Mouse (Mus musculus): Measurements from ENCODE around the gene Zcwpw1. TPM values are rescaled to one million over a fixed set of nuclear protein-coding genes. Genes with fewer than 3 reads are reported as not detected.

Gene Zcwpw1
- polyA plus RNA-seq, 1 experiment from 2014 or later: 16.5 TPM

- no peak overlapping the region for H3K9ac ChIP-seq (ENCODE audit: low read depth, low read length)
- no peaks in the 10 kb centered on the region for H3K9me3 ChIP-seq (ENCODE audit: control insufficient read depth, low read length)
- H3K4me2 ChIP-seq (ENCODE audit: low read depth, low read length): no peak overlapping the region
- no peak for DNase-seq (ENCODE audit: low spot score)
- no peak overlapping the region for H3K27ac ChIP-seq (replicated peaks; ENCODE audit: low read depth, low read length)
- no peaks in the 10 kb centered on the region for H3K27me3 ChIP-seq (replicated peaks; ENCODE audit: control insufficient read depth, insufficient read depth, low read length)
- 82% methylated on average over 7 of the region's 7 CpGs for WGBS
- no peak overlapping the region for H3K4me3 ChIP-seq (ENCODE audit: low read depth, low read length)
- no peaks in the 10 kb centered on the region; the same call in 1 of the 2 replicates for H3K4me1 ChIP-seq (ENCODE audit: control insufficient read depth, insufficient read depth, low read length)
- no peak for ATAC-seq (ENCODE audit: low read depth)
- H3K36me3 ChIP-seq (ENCODE audit: control insufficient read depth, insufficient read depth, low read length): peaks cover 24% of the 10 kb centered on the region
Observed at GRCm38 (mm10) chr5:137777267-137777845, 10.2 kb upstream of the Zcwpw1 start.

DNA sequence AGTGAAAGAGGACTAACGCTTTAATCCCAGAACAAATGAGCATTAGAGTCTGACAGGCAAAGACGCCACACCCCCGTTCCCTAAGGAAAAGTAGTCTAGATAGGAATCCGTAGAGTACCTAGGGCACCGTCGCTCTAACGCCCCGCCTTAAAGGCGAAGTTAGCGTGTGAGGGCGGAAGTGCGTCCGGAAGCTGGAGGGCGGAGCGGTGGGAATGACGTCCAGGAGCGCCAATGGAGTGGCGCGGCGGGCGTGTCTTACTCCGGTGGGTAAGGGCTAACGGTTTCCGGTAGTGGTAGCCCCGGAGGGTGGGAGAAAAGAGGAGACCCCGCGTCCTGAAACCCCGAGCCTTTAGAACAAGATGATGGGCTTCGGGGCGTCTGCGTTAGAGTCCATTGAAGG, 9.0 kb upstream of the Zcwpw1 start, which contains the start of gene Ppp1r35:
TSS of gene Ppp1r35 (plus strand) at position 215 of the 400 bp plus-strand sequence.
- no peaks in the 10 kb centered on the region for H3K27me3 ChIP-seq (replicated peaks; ENCODE audit: control insufficient read depth, insufficient read depth, low read length)
- ATAC-seq (ENCODE audit: low read depth) (peak; percentile 95), DNase-seq (ENCODE audit: low spot score) (peak; percentile 99)
- peaks cover 37% of the 10 kb centered on the region for H3K36me3 ChIP-seq (ENCODE audit: control insufficient read depth, insufficient read depth, low read length)
- under 1% methylated on average over 28 of the region's 31 CpGs for WGBS
- H3K4me1 ChIP-seq (ENCODE audit: control insufficient read depth, insufficient read depth, low read length): peaks cover 8% of the 10 kb centered on the region
- no peaks in the 10 kb centered on the region for H3K9me3 ChIP-seq (ENCODE audit: control insufficient read depth, low read length)
- H3K4me2 ChIP-seq (ENCODE audit: low read depth, low read length): peak within 1 kb of the TSS; percentile 87
- H3K9ac ChIP-seq (ENCODE audit: low read depth, low read length): peak within 1 kb of the TSS; percentile 94
- H3K27ac ChIP-seq (replicated peaks; ENCODE audit: low read depth, low read length): peak within 1 kb of the TSS; percentile 88
- peak within 1 kb of the TSS; percentile 97 for H3K4me3 ChIP-seq (ENCODE audit: low read depth, low read length)

GRCm38 (mm10) chr5:137779053-137779933, 8.3 kb upstream of the Zcwpw1 start:
- peaks cover 43% of the 10 kb centered on the region for H3K36me3 ChIP-seq (ENCODE audit: control insufficient read depth, insufficient read depth, low read length)
- H3K4me1 ChIP-seq (ENCODE audit: control insufficient read depth, insufficient read depth, low read length): peaks cover 15% of the 10 kb centered on the region
- peak overlapping the region; percentile 97 for H3K4me3 ChIP-seq (ENCODE audit: low read depth, low read length)
- ATAC-seq (ENCODE audit: low read depth) (peak; percentile 2; the same call in 1 of the 2 replicates), DNase-seq (ENCODE audit: low spot score) (no peak)
- peak overlapping the region; percentile 88 for H3K27ac ChIP-seq (replicated peaks; ENCODE audit: low read depth, low read length)
- H3K9me3 ChIP-seq (ENCODE audit: control insufficient read depth, low read length): no peaks in the 10 kb centered on the region
- WGBS: under 1% methylated on average over 45 of the region's 83 CpGs
- peak overlapping the region; percentile 94 for H3K9ac ChIP-seq (ENCODE audit: low read depth, low read length)
- no peaks in the 10 kb centered on the region for H3K27me3 ChIP-seq (replicated peaks; ENCODE audit: control insufficient read depth, insufficient read depth, low read length)
- peak overlapping the region; percentile 87 for H3K4me2 ChIP-seq (ENCODE audit: low read depth, low read length)

GRCm38 (mm10) chr5:137781661-137782060, 5.9 kb upstream of the Zcwpw1 start:
- DNase-seq (ENCODE audit: low spot score): no peak
- no peaks in the 10 kb centered on the region for H3K27me3 ChIP-seq (replicated peaks; ENCODE audit: control insufficient read depth, insufficient read depth, low read length)
- no peak overlapping the region; the same call in 1 of the 2 replicates for H3K9ac ChIP-seq (ENCODE audit: low read depth, low read length)
- H3K36me3 ChIP-seq (ENCODE audit: control insufficient read depth, insufficient read depth, low read length): peaks cover 47% of the 10 kb centered on the region
- H3K27ac ChIP-seq (replicated peaks; ENCODE audit: low read depth, low read length): no peak overlapping the region
- no peak for ATAC-seq (ENCODE audit: low read depth)
- H3K4me1 ChIP-seq (ENCODE audit: control insufficient read depth, insufficient read depth, low read length): peaks cover 24% of the 10 kb centered on the region
- H3K4me2 ChIP-seq (ENCODE audit: low read depth, low read length): no peak overlapping the region
- WGBS: 90% methylated on average over 7 of the region's 7 CpGs
- H3K9me3 ChIP-seq (ENCODE audit: control insufficient read depth, low read length): no peaks in the 10 kb centered on the region
- no peak overlapping the region for H3K4me3 ChIP-seq (ENCODE audit: low read depth, low read length)

DNA sequence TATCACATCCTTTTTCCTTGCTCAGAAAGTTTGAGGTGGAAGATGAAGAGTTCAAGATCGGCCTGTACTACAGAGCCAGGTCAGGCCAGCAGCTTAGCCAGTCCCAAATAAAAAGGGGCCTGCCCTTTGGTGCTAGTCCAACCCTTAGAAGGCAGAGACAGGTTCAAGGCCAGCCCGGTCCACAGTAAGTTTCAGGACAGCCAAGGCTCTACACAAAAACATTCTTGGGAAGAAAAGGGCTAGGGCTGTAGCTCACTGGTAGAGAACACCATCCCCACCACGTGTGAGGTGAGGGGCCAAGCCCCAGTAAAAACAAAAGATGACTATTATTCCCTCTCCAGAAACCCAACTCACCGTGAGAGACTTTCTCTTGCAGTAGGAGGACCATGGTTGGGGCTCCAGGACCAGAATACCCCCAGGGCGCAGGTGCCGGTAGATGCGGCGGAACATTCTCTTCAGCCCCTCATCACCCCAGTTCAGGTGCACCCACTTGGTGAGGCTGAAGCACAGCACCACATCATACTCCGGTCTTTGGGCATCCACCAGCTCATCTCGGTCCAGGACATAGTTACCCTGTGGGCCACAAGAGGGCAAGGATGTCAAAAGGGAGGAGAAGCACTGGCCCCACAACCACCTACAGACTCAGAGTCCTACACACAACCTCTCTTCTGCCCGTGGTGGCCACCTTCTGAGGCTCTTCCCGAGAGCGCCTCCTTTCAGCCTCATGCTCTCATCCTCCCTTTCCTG, 4.6 kb upstream of the Zcwpw1 start:
- peaks cover 47% of the 10 kb centered on the region for H3K36me3 ChIP-seq (ENCODE audit: control insufficient read depth, insufficient read depth, low read length)

DNA sequence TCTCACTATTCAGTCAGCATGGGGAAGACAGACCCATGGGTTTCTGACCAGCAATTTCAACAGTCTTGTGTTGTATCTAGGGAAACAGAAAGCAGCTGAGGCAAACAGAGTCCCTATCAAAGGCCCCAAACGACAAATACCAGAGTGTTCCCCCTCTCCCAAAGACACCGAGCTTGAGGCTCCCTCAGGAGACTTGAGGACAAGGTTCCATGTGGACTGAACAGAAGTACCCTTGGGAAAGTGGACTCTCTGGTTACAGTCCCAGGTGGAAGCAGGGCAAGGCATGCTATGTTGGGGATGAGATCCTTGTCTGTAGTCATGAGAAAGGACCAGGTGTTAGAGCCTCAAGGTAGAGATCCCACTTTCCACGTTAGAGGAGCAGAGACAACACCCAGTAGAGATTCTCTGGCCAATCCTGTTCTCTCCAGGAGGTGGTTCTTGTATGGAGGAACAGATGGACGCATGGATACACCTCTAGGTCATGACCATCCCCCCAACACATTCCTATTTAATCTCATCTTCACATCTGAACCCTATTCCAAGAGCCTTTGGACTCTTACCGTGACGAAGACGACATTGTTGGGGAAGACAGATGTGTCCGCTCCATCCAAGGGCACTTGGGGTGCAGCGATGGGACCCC, 3.6 kb upstream of the Zcwpw1 start:
- no peak overlapping the region for H3K27ac ChIP-seq (replicated peaks; ENCODE audit: low read depth, low read length)
- H3K4me1 ChIP-seq (ENCODE audit: control insufficient read depth, insufficient read depth, low read length): peaks cover 28% of the 10 kb centered on the region
- no peaks in the 10 kb centered on the region for H3K27me3 ChIP-seq (replicated peaks; ENCODE audit: control insufficient read depth, insufficient read depth, low read length)
- peak overlapping the region; percentile 85 for H3K9ac ChIP-seq (ENCODE audit: low read depth, low read length)
- 64% methylated on average over 9 of the region's 9 CpGs for WGBS
- peak overlapping the region; percentile 78 for H3K4me2 ChIP-seq (ENCODE audit: low read depth, low read length)
- no peaks in the 10 kb centered on the region for H3K9me3 ChIP-seq (ENCODE audit: control insufficient read depth, low read length)
- peak overlapping the region; percentile 61 for H3K4me3 ChIP-seq (ENCODE audit: low read depth, low read length)
- H3K36me3 ChIP-seq (ENCODE audit: control insufficient read depth, insufficient read depth, low read length): peaks cover 47% of the 10 kb centered on the region
- DNase-seq (ENCODE audit: low spot score) (no peak), ATAC-seq (ENCODE audit: low read depth) (no peak)

More for the DNA sequence above, 4.6 kb upstream of the Zcwpw1 start:
- ATAC-seq (ENCODE audit: low read depth): no peak
- Histone ChIP-seq H3K9me3 (ENCODE audit: control insufficient read depth, low read length) (no peaks in the 10 kb centered on the region), H3K27me3 (replicated peaks; ENCODE audit: control insufficient read depth, insufficient read depth, low read length) (no peaks in the 10 kb centered on the region), H3K4me3 (ENCODE audit: low read depth, low read length) (peak overlapping the region; percentile 61), H3K4me1 (ENCODE audit: control insufficient read depth, insufficient read depth, low read length) (peaks cover 24% of the 10 kb centered on the region), H3K9ac (ENCODE audit: low read depth, low read length) (peak overlapping the region; percentile 85), H3K27ac (replicated peaks; ENCODE audit: low read depth, low read length) (no peak overlapping the region), H3K4me2 (ENCODE audit: low read depth, low read length) (peak overlapping the region; percentile 78)
- no peak for DNase-seq (ENCODE audit: low spot score)
- 78% methylated on average over 13 of the region's 13 CpGs for WGBS

- H3K27ac ChIP-seq (replicated peaks; ENCODE audit: low read depth, low read length): no peak overlapping the region
- no peak for DNase-seq (ENCODE audit: low spot score)
Observed at GRCm38 (mm10) chr5:137784546-137784945, 3.1 kb upstream of the Zcwpw1 start.

More at GRCm38 (mm10) chr5:137784546-137784945, 3.1 kb upstream of the Zcwpw1 start:
- no peaks in the 10 kb centered on the region for H3K27me3 ChIP-seq (replicated peaks; ENCODE audit: control insufficient read depth, insufficient read depth, low read length)
- peak overlapping the region; percentile 61 for H3K4me3 ChIP-seq (ENCODE audit: low read depth, low read length)
- peaks cover 28% of the 10 kb centered on the region for H3K4me1 ChIP-seq (ENCODE audit: control insufficient read depth, insufficient read depth, low read length)
- ATAC-seq (ENCODE audit: low read depth): no peak
- peaks cover 47% of the 10 kb centered on the region for H3K36me3 ChIP-seq (ENCODE audit: control insufficient read depth, insufficient read depth, low read length)
- WGBS: 82% methylated on average over 14 of the region's 14 CpGs
- no peaks in the 10 kb centered on the region for H3K9me3 ChIP-seq (ENCODE audit: control insufficient read depth, low read length)
- H3K4me2 ChIP-seq (ENCODE audit: low read depth, low read length): peak overlapping the region; percentile 78
- peak overlapping the region; percentile 85 for H3K9ac ChIP-seq (ENCODE audit: low read depth, low read length)

Measured in embryonic facial prominence, embryonic 14.5 days (tissue).